Mouse (Mus musculus) frontal cortex, adult (tissue): Measurements from ENCODE around the gene U2af2.
A peak's percentile ranks its signal among the peaks of the same experiment; 100 is the strongest.

ENCODE experiments used
- ATAC-seq: cut with Nextera tagmentation; 2 replicates; pipeline ENCODE4 v1.9.2; 2017; ENCODE audit warnings: mild to moderate bottlenecking, moderate library complexity, mixed read lengths; ENCODE audit not compliant: low TSS enrichment

Gene U2af2

DNA sequence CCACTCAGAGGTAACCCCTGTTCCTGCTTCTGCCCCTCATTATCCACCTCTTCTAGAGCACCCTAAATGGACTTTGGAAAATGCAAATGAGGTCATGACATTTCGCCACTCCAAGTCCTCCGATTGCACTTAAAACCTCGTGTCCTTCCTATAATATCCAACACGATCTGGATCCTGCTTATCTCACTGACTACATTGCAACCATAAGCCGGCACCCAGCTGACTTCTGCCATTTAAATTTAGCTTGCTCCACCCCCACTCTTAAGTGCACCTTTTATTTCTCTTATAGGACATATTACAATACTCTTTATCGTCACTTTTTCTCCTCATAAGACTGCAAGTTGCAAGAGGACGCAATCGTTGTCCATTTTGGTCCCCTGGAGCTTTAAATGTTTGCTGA, 24.5 kb upstream of the U2af2 start:
- ATAC-seq: no peak

DNA sequence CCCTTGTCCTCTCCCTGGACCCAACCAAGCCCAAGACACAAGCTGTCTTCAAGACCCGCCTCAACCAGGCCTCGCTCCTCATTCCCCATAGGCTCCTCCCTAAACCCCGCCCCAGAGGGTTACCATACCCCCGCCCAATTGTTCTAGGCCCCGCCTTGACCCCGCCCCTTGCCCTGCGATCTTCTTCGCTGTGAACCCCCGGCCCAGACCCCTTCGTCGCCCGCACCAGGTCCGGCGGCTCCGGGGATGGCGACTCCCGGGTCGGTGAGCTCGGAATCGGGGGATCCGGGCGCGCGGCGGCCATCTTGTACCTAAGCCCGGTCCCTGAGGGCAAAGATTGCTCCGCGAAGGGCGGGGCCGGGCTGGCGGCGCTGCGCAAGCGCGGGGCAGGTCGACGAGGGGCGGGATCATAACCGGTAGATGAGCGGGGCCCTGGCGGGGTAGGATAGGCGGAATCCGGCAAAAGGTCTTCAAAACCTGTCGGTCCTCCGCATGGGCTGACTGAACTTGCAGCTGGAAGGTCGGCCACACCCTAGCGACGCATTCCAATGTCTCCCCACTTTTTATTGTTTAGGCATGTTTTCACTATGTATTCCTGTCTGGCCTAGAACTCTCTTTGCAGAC, 23.7 kb upstream of the U2af2 start, which contains the start of gene Zfp784:
Gene Zfp784 (minus strand): TSS at position 338 of the 624 bp plus-strand sequence.
- ATAC-seq: peak; percentile 97

DNA sequence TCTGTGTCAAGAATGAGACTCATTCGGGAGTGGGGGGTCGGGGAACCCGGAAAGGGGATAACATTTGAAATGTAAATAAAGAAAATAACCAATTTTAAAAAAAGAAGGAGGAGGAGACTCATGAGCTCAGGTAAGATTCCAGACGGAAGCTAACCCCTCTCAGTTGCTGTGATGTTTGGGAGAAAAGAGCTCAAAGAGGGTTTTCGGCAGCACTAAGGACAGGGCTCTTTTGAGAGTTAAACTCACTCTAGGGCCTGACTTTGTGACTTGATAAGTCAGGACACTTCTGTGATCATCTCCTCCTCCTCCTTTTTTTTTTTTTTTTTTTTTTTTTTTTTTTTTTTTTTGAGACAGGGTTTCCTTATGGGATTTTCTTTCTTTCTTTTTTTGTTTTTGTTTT, 23.0 kb upstream of the U2af2 start:
- no peak for ATAC-seq

DNA sequence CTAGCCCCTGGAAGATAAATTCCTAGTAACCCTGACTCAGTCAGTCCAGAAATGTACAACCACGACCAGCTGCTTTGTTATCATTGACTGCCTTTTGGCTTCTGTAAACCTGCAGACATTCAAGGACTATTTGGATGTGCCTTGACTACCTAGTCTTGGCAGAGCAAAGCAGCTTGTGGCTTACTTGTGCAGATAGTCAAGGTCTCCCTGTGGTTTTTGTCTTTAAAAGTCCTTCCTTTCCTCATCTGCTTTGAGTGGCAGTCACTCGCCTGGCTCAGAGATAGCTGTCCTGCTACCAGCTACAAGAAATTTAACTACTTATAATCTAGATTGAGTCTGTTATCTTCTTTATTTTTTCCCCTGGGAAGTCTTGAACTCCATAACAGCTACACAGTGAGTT, 17.0 kb upstream of the U2af2 start:
- no peak for ATAC-seq

DNA sequence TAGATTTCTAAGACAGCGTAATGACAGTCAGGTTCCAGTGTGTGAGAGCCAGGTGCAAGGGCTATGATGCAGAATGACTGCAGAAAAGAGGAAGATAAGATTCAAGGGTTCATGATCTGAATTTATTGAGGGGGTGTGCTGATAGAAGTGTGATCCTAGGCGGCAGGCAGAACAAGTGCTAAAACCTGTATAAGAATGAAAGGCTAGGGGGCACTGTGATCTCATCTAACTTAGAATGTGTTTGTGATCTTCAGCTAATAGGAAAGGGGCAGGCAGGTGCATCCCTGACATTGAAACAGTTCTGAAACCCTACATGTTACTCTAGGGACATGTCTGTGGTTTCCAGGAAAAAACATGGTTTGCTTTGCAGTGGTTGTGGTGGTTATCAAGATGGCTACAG, 15.8 kb upstream of the U2af2 start:
- ATAC-seq: no peak

DNA sequence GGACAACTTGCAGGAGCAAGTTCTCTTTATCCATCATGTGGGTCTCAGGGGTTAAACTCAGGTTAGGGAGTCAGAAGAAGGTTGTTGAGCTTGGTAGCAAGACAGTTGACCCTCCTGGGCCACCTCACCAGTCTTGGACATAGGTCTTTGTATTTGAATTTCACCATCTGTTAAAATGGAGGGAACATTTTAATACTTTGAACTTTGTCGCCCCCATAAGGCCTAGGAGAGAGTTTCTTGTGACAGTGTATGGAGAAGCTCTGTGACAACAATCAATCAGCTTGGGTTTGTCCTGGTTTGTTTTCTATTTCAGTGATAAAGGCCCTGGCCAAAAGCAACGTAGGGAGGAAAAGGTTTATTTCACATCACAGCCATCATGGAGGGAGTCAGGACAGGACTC, 14.6 kb upstream of the U2af2 start:
- ATAC-seq: no peak

DNA sequence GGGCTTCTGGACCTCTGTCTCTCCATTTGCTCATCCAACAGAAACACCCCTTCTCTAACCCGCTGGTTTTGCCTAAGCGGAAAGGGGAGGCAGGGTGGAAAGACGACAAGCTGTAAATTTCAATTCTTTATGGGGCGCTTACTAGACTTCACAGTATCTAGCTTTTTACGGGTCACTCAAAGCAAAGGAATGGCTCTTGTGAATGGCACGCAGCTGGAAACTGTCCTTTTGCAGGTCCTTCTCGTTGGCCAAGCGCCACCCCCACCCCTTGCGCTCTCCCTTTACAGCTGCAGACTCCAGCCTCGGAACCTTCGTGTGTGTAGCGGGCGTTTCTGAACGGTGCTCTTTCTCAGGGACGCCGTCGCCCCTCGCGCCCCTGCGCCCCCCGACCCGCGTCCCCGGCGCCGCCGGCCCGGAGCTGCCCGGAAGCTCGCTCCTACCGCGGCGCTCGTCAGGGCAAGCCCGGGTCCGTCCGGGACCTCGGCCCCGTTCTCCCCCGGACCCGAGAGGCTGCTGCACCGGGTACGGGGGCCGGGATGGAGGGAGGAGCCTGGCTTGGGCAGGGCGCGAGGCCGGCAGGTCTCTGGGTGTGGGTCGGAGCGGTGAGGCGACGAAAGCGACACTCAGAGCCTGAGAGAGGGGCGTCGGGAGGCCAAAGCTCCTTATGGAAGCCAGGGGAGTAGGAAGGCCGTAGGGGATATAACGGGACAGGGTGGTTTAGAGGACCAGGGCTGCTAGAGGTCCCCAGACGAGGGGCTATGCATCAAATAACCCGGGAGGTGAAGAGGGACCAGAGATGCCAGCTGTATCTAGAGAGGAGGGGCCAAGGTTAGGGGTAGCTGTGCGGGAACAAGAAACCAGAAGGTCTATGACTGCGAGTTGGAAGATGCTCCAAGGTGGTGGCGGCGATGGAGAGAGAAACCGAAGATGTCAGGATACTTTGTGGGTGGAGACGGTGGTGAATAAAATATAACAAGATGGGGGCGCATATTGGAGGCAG, 10.4 kb upstream of the U2af2 start, which contains the start of gene Zfp580:
Gene Zfp580 (plus strand): TSS at position 346 of the 1,000 bp plus-strand sequence.
- ATAC-seq: peak; percentile 60

DNA sequence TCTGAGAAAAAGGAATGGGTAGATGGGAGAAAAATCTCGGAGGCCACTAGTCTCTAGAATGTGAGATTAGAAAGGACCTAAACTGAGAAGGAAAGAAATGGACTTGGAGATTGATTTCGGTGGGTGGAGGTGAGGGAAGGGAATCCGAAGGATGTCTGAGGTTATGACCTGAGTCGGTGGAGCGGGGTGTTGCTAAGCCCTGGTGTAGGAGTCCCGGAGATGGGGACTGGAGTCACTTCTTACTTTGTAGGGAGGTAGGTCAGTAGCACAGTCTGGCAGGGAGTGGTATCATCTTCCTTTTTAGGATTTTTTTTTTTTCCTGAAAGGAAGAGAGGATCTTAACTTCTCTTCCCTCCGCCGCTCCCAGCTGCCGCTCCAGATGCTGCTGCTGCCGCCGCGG, 9.5 kb upstream of the U2af2 start:
- no peak for ATAC-seq

DNA sequence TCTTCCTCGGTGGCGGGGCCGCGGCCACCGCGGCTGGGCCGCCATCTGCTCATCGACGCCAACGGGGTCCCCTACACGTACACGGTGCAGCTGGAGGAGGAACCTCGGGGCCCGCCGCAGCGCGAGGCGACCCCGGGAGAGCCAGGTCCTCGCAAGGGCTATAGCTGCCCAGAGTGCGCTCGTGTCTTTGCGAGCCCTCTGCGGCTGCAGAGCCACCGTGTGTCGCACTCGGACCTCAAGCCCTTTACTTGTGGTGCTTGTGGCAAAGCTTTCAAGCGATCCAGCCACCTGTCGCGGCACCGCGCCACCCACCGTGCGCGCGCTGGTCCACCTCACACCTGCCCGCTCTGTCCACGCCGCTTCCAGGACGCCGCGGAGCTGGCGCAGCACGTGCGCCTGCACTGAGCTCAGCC, 9.0 kb upstream of the U2af2 start:
- ATAC-seq: no peak

DNA sequence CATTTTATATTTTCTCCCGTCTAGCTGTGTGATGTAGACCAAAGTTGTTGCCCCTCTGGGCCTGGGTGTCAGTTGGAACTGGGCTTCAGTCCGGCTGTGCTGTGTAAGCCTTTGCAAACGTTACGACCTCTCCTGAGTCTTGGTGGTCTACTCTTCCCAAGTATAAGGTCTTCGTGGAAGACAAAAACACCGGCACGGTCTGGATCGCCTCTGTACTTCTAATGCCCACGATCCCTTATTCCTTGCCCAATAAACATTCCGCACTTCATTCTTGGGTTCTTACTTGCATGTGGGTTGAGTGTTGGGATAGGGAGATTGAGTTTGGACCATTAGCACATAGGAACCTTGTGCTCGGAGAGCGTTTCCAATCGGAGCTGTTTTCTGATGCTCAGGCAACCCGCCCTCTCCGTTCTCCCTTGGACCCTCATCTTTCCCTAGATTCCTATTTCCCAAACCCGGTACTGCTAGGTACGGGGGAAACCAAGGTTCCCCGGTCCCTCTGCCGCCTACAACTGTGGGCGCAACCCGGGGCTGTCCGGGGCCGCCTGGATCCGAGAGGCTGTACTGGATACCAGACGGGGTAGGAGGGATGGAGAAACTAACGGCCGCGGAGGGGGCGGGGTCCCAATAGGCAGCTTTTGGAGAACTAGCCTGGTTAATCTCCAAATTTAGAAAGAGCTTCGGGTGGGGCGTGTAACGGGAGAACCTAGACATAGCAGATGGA, 8.3 kb upstream of the U2af2 start:
- no peak for ATAC-seq

DNA sequence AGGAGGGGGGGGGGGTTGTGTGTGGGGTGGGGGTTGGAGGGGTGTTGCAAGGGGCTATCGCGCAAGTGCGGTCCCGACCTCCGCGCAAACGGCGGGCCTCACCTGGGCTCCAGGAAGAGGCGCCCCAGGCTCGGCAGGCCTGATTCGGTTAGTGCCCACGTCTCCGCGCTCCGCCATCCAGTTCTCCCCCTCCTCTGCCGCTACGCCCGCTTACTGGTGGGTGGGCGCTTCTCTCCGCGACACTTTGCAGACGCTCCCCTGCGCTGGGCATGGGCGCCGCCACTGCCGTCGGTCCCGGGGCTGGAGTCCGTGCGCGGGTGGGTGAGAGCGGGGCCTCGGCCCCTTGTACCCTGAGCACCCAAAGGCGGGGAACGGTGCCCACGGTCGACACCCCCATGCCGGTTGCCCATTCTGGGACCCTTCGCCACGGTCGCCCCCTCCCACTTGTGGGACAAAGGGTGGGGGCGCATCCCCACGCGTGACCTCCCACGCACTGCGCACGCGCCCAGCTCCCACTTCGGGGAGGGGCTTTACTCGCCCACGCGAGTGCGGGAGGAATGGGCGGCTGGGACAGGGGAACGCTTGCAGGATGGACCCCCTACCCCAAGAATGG, 5.2 kb upstream of the U2af2 start:
- ATAC-seq: no peak

DNA sequence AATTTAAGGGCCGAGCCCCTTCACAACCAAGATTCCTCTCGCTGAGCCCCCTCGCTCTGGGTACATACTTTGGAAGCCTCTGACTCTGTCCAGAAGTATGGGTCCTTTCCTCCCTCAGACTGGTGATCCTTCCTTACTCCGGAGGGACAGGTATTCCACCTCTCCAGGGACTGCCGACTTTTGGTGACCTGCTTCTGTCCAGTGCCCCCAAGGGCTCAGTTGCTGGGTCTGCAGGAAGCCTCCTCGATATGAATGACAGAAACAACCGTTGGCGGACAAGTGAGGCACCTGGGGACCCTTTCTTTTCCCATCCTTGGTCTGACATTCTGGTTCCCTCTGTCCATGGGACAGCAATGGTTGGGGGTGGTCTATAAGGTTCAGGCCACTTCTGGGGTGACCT, 4.6 kb upstream of the U2af2 start:
- ATAC-seq: no peak

DNA sequence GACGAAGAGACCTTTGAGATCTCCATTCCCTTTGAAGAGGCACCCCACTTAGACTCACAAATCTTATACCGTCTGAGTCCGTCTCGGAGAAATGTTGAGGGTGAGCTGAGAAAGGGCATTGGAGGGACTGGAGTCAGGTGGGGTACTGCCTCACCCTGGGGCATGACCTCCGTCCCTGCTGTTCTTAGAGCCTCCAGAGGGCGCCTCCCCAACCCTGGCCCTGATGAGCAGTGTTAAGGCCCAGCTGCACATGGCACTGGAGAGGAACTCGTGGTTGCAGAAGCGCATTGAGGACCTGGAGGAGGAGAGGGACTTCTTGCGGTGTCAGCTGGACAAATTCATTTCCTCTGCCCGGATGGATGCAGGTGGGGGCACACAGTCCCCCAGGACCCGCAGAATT, 4.1 kb upstream of the U2af2 start:
- ATAC-seq: no peak

DNA sequence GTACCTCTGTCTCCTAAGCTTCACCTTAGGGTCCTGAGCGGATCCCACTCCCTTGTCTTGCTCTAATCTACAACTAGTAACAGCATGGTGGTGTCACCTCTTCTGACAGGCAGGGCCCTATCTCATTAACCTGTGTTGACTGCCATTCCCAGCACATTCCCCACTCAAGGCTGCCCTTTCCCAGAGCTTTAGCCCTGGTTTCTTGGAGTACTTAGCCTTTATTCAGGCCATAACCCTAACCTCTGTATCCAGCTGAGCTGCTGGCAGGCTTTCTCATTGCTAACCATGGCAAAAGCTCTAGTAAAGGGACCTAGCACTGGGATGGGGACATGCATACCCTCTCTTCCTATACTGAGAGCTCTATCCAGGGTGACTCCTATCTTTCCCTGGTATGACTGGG, 3.3 kb upstream of the U2af2 start:
- ATAC-seq: no peak

DNA sequence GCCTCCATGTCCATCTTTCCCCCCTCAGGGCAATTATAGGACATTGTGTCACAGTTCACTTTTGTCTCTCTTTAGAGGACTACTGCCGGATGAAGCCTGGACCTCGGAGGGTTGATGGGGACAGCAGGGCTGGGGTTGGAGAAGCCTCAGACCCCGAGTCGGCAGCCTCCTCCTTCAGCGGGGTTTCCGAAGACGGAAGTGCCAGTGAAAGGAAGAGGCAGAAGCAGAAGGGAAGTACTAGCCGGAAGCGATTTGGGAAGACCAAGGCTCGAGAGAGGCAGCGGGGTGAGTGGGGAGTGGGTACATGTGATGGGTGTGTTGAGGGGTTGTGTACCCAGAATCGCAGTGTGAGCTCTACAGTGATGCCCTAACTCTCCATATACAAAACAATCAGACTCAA, 2.5 kb upstream of the U2af2 start:
- ATAC-seq: no peak

DNA sequence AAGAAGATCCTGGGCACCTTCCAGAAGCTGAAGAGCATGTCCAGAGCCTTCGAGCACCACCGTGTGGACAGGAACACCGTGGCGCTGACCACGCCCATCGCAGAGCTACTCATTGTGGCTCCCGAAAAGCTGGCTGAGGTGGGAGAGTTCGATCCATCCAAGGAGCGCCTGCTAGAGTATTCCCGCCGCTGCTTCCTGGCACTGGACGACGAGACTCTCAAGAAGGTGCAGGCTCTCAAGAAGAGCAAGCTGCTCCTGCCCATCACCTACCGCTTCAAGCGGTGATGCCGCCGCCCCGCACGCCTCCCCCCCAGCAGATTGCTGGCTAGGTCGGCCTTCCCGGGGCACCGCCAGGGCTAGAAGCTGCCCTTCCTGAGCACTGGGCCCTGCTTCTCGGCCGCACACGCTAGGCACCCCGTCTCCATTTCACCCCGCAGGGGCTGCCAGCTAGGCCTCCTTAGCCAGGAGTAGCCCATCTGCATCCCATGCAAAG, 1.7 kb upstream of the U2af2 start:
- peak; percentile 19; the same call in 1 of the 2 replicates for ATAC-seq

DNA sequence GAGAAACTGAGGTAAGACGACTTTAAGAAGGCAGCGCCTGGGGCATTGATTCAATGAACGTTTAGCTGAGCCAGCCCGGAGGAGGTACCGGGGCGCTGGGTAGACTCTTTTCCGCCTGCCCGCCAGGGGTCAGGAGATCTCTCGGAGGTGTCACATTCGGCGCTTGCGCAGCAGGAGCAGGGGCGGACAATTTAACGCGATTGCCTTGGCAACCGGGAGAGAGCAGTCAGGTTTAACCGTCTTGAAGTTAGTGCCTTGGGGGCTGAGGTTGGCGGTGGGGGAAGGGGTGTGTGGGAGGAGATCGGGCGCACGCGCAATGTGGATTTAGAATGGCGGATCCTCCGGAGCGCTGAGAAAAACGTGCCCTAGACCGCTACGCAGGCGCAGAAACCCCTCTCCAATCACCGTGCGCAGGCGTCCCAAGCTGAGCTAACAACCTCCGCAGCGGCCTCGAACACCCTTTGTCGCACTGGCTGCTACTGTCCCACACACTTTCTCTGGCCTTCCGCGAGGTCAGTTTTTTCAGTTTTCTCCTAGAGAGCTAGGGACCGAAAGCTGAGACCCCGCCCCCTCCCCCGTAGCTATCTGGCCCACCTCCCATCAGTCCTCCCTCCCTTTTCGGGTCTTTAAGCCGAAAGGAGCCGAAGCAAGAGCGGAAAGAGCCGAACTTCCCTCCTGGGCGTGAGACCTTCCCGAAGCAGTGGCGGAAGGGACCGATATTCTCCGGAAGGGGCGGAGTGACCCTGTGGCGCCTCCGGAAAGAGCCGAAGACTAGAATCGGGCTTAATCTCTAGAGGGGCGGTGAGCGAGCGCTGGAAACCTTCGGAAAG, 784 bp upstream of the U2af2 start:
- peak; percentile 69 for ATAC-seq

DNA sequence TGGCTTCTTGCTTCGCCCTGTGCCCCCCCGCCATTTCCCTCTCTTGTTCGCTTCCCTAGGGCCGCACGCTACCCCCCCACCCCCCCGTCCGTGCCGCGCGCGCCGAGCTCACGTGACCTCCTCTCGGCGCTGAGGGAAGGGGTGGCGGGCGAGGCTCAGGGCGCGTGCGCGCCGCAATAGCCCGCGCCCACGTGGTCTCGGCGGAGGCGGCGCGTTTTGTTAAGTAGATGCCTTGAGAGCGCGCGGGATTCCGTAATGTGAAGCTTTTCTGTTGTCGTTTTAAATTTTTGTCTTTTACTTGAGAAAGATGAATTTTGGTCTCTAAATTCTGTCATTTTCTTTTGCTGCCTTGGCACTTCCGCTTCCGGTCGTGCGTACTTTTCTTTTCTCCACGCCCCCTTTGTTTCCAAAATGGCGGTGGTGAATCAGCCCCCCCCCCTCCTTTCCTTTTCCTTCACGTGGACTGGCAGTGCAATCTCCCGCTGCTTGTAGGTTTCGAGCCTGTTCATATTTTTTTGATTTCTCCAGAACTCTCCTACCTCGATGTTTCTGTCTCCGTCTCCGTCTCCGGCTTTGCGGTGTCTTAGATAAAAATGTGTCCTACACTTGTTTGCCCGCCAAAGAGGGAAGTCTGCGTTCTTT, 538 bp downstream of the U2af2 start:
- ATAC-seq: peak; percentile 9; the same call in 1 of the 2 replicates

DNA sequence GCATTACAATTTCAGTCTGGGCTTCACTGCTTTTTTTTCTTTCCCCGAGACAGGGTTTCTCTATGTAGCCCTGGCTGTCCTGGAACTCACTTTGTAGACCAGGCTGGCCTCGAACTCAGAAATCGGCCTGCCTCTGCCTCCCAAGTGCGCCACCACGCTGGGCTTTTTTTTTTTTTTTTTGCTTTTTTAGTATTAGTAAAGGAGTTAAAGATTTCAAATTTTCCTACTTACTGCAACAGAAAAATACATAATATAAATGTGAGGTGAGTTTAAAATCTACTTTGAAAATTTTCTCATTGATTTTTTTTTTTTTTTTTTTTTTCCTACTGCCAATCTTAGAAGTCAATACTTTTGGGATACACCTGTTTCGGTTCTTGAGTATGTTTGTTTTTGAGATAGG, 2.9 kb downstream of the U2af2 start:
- ATAC-seq: no peak

DNA sequence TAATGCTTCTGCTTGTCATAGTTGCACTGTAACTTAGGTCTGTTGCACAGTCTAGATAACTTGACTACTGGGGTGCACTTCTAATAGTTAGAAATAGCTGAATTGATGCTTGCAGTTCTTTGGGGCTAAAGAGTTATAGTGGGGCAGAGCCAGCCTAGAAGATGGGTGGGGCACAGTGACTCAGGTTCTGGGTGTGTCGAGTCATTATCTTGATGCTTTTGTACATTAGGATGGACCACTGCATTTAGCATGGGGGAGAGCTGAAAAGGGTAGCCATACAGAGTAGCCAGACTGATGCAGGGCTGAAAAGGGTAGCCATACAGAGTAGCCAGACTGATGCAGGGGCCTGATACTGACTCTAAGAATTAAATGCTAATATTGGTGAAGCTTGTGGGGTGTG, 11.6 kb downstream of the U2af2 start:
- no peak for ATAC-seq
